In the genomic region with DNA sequence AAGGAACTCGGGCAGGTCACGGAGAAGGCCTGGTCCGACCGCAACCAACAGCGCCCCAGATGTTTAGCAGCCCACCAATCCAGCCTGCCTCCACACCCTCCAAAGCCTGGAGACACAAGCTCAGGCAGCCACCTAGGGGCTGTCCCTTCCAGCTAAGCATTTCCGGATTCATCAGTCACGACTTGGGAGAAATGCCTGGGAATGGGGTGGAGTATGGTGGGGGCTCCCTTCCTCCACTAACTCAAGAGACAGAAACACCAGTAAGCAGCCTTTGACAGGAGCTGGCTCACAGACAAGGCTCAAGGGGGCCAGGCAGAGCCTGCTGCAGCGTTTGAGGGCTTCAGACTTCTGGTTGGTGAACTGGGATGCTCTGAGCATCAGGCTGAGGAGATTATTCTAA, we compare ENCODE assay signal across 7 mouse cellular contexts. TPM values are rescaled to one million over a fixed set of nuclear protein-coding genes. Genes with fewer than 3 reads are reported as not detected.
A peak's percentile ranks its signal among the peaks of the same experiment; 100 is the strongest.
DNase-seq lines count a peak whose midpoint lies in the region; ATAC-seq and TF ChIP-seq lines count a peak whose summit lies in the region.

No protein-coding gene starts in this region.

- H3K9ac ChIP-seq in embryonic facial prominence, embryonic 12.5 days: peak overlapping the region; percentile 8; the same call in 1 of the 2 replicates
- H3K9ac ChIP-seq in hindbrain, postnatal 0 days (replicated peaks; ENCODE audit: low read length): no peak overlapping the region

- intact Hi-C loops in left cerebral cortex, adult 2 months (cut with DNase I): loop anchor here (2.0 kb wide), 1 partner anchor 24 kb away; a partner anchor contains a TSS

- peak overlapping the region; percentile 91 for H3K4me3 ChIP-seq in left cerebral cortex, adult 2 months
- no peak overlapping the region for H3K4me3 ChIP-seq in embryonic facial prominence, embryonic 12.5 days
- H3K4me3 ChIP-seq in hindbrain, postnatal 0 days (ENCODE audit: low read length): 0 out of 2 replicates have a peak overlapping the region, but pooled peaks have one; percentile 5

- H3K36me3 ChIP-seq in embryonic facial prominence, embryonic 12.5 days: no peaks in the 10 kb centered on the region
- H3K36me3 ChIP-seq in hindbrain, postnatal 0 days (ENCODE audit: insufficient read depth, low read length): no peaks in the 10 kb centered on the region

- no peaks in the 10 kb centered on the region for H3K9me3 ChIP-seq in embryonic facial prominence, embryonic 12.5 days
- H3K9me3 ChIP-seq in hindbrain, postnatal 0 days (ENCODE audit: low read length): no peaks in the 10 kb centered on the region

- peak; percentile 34 to 36 for DNase-seq in left cerebral cortex, adult 2 months (ENCODE audit: extremely low spot score in 1 of 2, low spot score in 2 of 2)
- no peak for DNase-seq in left cerebral cortex, adult 11 months (ENCODE audit: low spot score)
- DNase-seq in hindbrain, postnatal 0 days (ENCODE audit: low spot score): peak; percentile 12
- DNase-seq in lung, postnatal 4 days: peak; percentile 26 to 63
- DNase-seq in spleen, postnatal 10 days (ENCODE audit: low spot score in 2 of 2): no peak
- no peak for DNase-seq in cerebellum, postnatal 4 days (ENCODE audit: low spot score in 2 of 2)

- peak; percentile 8 for TF ChIP-seq CTCF in left cerebral cortex, adult 2 months (IDR thresholded peaks at IDR 0.05)
- TF ChIP-seq CTCF in hindbrain, postnatal 0 days (IDR thresholded peaks at IDR 0.05; ENCODE audit: low read depth): peak; percentile 19; the same call in 1 of the 2 replicates

- H3K4me2 ChIP-seq in embryonic facial prominence, embryonic 12.5 days (replicated peaks): peak overlapping the region; percentile 99
- peak overlapping the region; percentile 91 for H3K4me2 ChIP-seq in hindbrain, postnatal 0 days (ENCODE audit: low read depth, low read length)

- ATAC-seq in embryonic facial prominence, embryonic 12.5 days (ENCODE audit: insufficient number of reproducible peaks, insufficient read depth, low FRiP score, low TSS enrichment): no peak
- no peak for ATAC-seq in hindbrain, postnatal 0 days

- H3K27me3 ChIP-seq in embryonic facial prominence, embryonic 12.5 days: 0 out of 2 replicates have a peak, but pooled peaks cover 4% of the 10 kb centered on the region
- peaks cover 3% of the 10 kb centered on the region; the same call in 1 of the 2 replicates for H3K27me3 ChIP-seq in hindbrain, postnatal 0 days (ENCODE audit: insufficient read depth, low read length)

- 21% methylated on average over 8 of the region's 8 CpGs for WGBS in embryonic facial prominence, embryonic 12.5 days
- WGBS in hindbrain, postnatal 0 days: 26% methylated on average over 8 of the region's 8 CpGs

- peak overlapping the region; percentile 61 for H3K27ac ChIP-seq in left cerebral cortex, adult 2 months
- no peak overlapping the region for H3K27ac ChIP-seq in embryonic facial prominence, embryonic 12.5 days
- no peak overlapping the region; the same call in 1 of the 2 replicates for H3K27ac ChIP-seq in hindbrain, postnatal 0 days

- peaks cover 24% of the 10 kb centered on the region for H3K4me1 ChIP-seq in embryonic facial prominence, embryonic 12.5 days
- no peaks in the 10 kb centered on the region for H3K4me1 ChIP-seq in hindbrain, postnatal 0 days (ENCODE audit: insufficient read depth, low read length)

RNA-seq across cellular contexts. Expression of a gene that starts 1.6 kb away (rescaled TPM):
- total RNA-seq in left cerebral cortex, adult 2 months (2021): 10 to 100 TPM; 39.0 to 45.4 TPM
- 4.4 and 4.6 TPM in 2 replicates for polyA plus RNA-seq in embryonic facial prominence, embryonic 12.5 days (2016; fragmentation: Nextera tagmentation; extraction: Ambion mirVana)
- total RNA-seq in hindbrain, postnatal 0 days (2014; rRNA removed): 12.0 and 17.1 TPM in 2 replicates
- polyA plus RNA-seq in hindbrain, postnatal 0 days (2015; fragmentation: Nextera tagmentation; extraction: Ambion mirVana): 8.2 and 8.3 TPM in 2 replicates

RNA-seq across cellular contexts. Expression of a gene that starts 23.5 kb away (rescaled TPM):
- total RNA-seq in left cerebral cortex, adult 2 months (2021): 100 to 1,000 TPM; 116 to 117 TPM
- 47.5 and 54.0 TPM in 2 replicates for polyA plus RNA-seq in embryonic facial prominence, embryonic 12.5 days (2016; fragmentation: Nextera tagmentation; extraction: Ambion mirVana)
- 123 and 128 TPM in 2 replicates for total RNA-seq in hindbrain, postnatal 0 days (2014; rRNA removed)
- 56.7 and 61.4 TPM in 2 replicates for polyA plus RNA-seq in hindbrain, postnatal 0 days (2015; fragmentation: Nextera tagmentation; extraction: Ambion mirVana)

RNA-seq across cellular contexts. Expression of a gene that starts 23.7 kb away (rescaled TPM):
- total RNA-seq in left cerebral cortex, adult 2 months (2021): 10 to 100 TPM; 40.8 to 43.1 TPM
- 28.7 and 33.3 TPM in 2 replicates for polyA plus RNA-seq in embryonic facial prominence, embryonic 12.5 days (2016; fragmentation: Nextera tagmentation; extraction: Ambion mirVana)
- 108 TPM in 2 replicates for total RNA-seq in hindbrain, postnatal 0 days (2014; rRNA removed)
- 96.4 and 102 TPM in 2 replicates for polyA plus RNA-seq in hindbrain, postnatal 0 days (2015; fragmentation: Nextera tagmentation; extraction: Ambion mirVana)

RNA-seq across cellular contexts. Expression of a gene that starts 38.4 kb away (rescaled TPM):
- total RNA-seq in left cerebral cortex, adult 2 months (2021): 10 to 100 TPM; 46.1 to 52.1 TPM
- 65.9 and 72.0 TPM in 2 replicates for polyA plus RNA-seq in embryonic facial prominence, embryonic 12.5 days (2016; fragmentation: Nextera tagmentation; extraction: Ambion mirVana)
- 53.7 and 72.4 TPM in 2 replicates for total RNA-seq in hindbrain, postnatal 0 days (2014; rRNA removed)
- 45.2 and 46.4 TPM in 2 replicates for polyA plus RNA-seq in hindbrain, postnatal 0 days (2015; fragmentation: Nextera tagmentation; extraction: Ambion mirVana)

Comparison
In these comparisons a context has a peak if more than half of its experiments do, and no peak if none do; other contexts are left out.
1. DNase-seq: peak in left cerebral cortex, adult 2 months (2 of 2), hindbrain, postnatal 0 days (single experiment) and lung, postnatal 4 days (2 of 2); none in left cerebral cortex, adult 11 months (single experiment), spleen, postnatal 10 days (0 of 2) and cerebellum, postnatal 4 days (0 of 2).